Mouse (Mus musculus) forebrain, embryonic 10.5 days (tissue): Measurements from ENCODE around the gene BC005537. TPM values are rescaled to one million over a fixed set of nuclear protein-coding genes. Genes with fewer than 3 reads are reported as not detected.
A peak's percentile ranks its signal among the peaks of the same experiment; 100 is the strongest.

Source experiments
- DNase-seq: peaks from one replicate; pipeline ENCODE4 v3.0.0-alpha.2; 2017; ENCODE audit warnings: low spot score; ENCODE audit errors: extremely low spot score
- H3K27ac ChIP-seq: fragments of 300-500 bp; sonication (generic); 2 replicates; pipeline ENCODE4 v1.5.1; 2016; ENCODE audit warnings: mild to moderate bottlenecking
- H3K27me3 ChIP-seq: fragments of 300-500 bp; sonication (generic); 2 replicates; pipeline ENCODE4 v1.6.1; 2016; ENCODE audit warnings: mild to moderate bottlenecking; ENCODE audit not compliant: poor library complexity, severe bottlenecking
- H3K36me3 ChIP-seq: fragments of 300-500 bp; sonication (generic); replicated peaks from 2 replicates; pipeline ENCODE4 v1.6.1; 2016; ENCODE audit warnings: mild to moderate bottlenecking, moderate library complexity
- H3K4me1 ChIP-seq: fragments of 300-500 bp; sonication (generic); 2 replicates; pipeline ENCODE4 v1.6.1; 2016
- H3K4me3 ChIP-seq: fragments of 300-500 bp; sonication (generic); 2 replicates; pipeline ENCODE4 v1.5.1; 2016; ENCODE audit warnings: mild to moderate bottlenecking, moderate library complexity
- H3K9me3 ChIP-seq: fragments of 300-500 bp; sonication (generic); 2 replicates; pipeline ENCODE4 v1.6.1; 2016; ENCODE audit warnings: mild to moderate bottlenecking, moderate library complexity
- WGBS: fragments of 180-500 bp; shearing (Covaris S2); methylation state at CpG from one replicate; pipeline ENCODE4 v1.1.7; 2016; 5-methylcytosine and 5-hydroxymethylcytosine counted together
- polyA plus RNA-seq: library from polyadenylated mRNA; unstranded; fragments of >200 nt; fragmentation: Nextera tagmentation; extraction: Ambion mirVana; gene quantifications from 2 replicates; pipeline ENCODE4 v1.2.1, GENCODE M21; 2016

BC005537 gene
- polyA plus RNA-seq, 1 experiment from 2014 or later = 11.4 TPM

GRCm38 (mm10) chr13:24806079-24806478, 4.6 kb downstream of the BC005537 start:
- no peak for DNase-seq
- no peak overlapping the region for H3K27ac ChIP-seq
- no peaks in the 10 kb centered on the region for H3K27me3 ChIP-seq
- H3K36me3 ChIP-seq = peaks cover 70% of the 10 kb centered on the region
- peaks cover 29% of the 10 kb centered on the region for H3K4me1 ChIP-seq
- no peak overlapping the region for H3K4me3 ChIP-seq
- no peaks in the 10 kb centered on the region for H3K9me3 ChIP-seq

- H3K4me1 ChIP-seq = peaks cover 5% of the 10 kb centered on the region; the same call in 1 of the 2 replicates
- no peak for DNase-seq
- H3K27ac ChIP-seq = no peak overlapping the region
- 91% methylated on average over 2 of the region's 2 CpGs for WGBS
- H3K4me3 ChIP-seq = no peak overlapping the region
- H3K9me3 ChIP-seq = no peaks in the 10 kb centered on the region
- no peaks in the 10 kb centered on the region for H3K27me3 ChIP-seq
- peaks cover 97% of the 10 kb centered on the region for H3K36me3 ChIP-seq
Observed at GRCm38 (mm10) chr13:24812521-24812920, 11.1 kb downstream of the BC005537 start.

- H3K9me3 ChIP-seq = no peaks in the 10 kb centered on the region
- no peaks in the 10 kb centered on the region for H3K27me3 ChIP-seq
- H3K4me3 ChIP-seq = no peak overlapping the region
- no peak overlapping the region for H3K27ac ChIP-seq
- peaks cover 89% of the 10 kb centered on the region for H3K36me3 ChIP-seq
- DNase-seq = no peak
- WGBS = 79% methylated on average over 1 of the region's 1 CpGs
- H3K4me1 ChIP-seq = peaks cover 5% of the 10 kb centered on the region; the same call in 1 of the 2 replicates
Observed at GRCm38 (mm10) chr13:24814616-24815015, 13.2 kb downstream of the BC005537 start.

- peak; percentile 18 for DNase-seq
- peaks cover 75% of the 10 kb centered on the region for H3K36me3 ChIP-seq
- no peaks in the 10 kb centered on the region for H3K27me3 ChIP-seq
- no peaks in the 10 kb centered on the region for H3K9me3 ChIP-seq
- no peak overlapping the region for H3K27ac ChIP-seq
- H3K4me1 ChIP-seq = peaks cover 5% of the 10 kb centered on the region; the same call in 1 of the 2 replicates
- H3K4me3 ChIP-seq = no peak overlapping the region
- 71% methylated on average over 4 of the region's 4 CpGs for WGBS
Observed at GRCm38 (mm10) chr13:24816125-24817092, 15.0 kb downstream of the BC005537 start.

- H3K36me3 ChIP-seq = peaks cover 40% of the 10 kb centered on the region
- WGBS = 89% methylated on average over 1 of the region's 1 CpGs
- H3K27ac ChIP-seq = no peak overlapping the region
- H3K9me3 ChIP-seq = no peaks in the 10 kb centered on the region
- peaks cover 5% of the 10 kb centered on the region; the same call in 1 of the 2 replicates for H3K4me1 ChIP-seq
- no peaks in the 10 kb centered on the region for H3K27me3 ChIP-seq
- H3K4me3 ChIP-seq = no peak overlapping the region
- DNase-seq = no peak
Observed at GRCm38 (mm10) chr13:24819931-24820330, 18.5 kb downstream of the BC005537 start.

- WGBS = 87% methylated on average over 16 of the region's 16 CpGs
- Histone ChIP-seq H3K9me3 (no peaks in the 10 kb centered on the region), H3K4me3 (no peak overlapping the region), H3K27me3 (no peaks in the 10 kb centered on the region), H3K4me1 (no peaks in the 10 kb centered on the region), H3K36me3 (peaks cover 17% of the 10 kb centered on the region), H3K27ac (no peak overlapping the region)
- no peak for DNase-seq
Observed at GRCm38 (mm10) chr13:24822663-24823343, 21.3 kb downstream of the BC005537 start.

- H3K27me3 ChIP-seq = no peaks in the 10 kb centered on the region
Observed at GRCm38 (mm10) chr13:24824647-24825046, 23.2 kb downstream of the BC005537 start.

GRCm38 (mm10) chr13:24825587-24825986, 24.1 kb downstream of the BC005537 start:
- peaks cover 2% of the 10 kb centered on the region for H3K4me1 ChIP-seq
- no peaks in the 10 kb centered on the region for H3K27me3 ChIP-seq

More at GRCm38 (mm10) chr13:24824647-24825046, 23.2 kb downstream of the BC005537 start:
- no peak overlapping the region for H3K4me3 ChIP-seq
- 88% methylated on average over 4 of the region's 4 CpGs for WGBS
- no peak overlapping the region for H3K27ac ChIP-seq
- peaks cover 3% of the 10 kb centered on the region for H3K36me3 ChIP-seq
- no peak for DNase-seq
- H3K4me1 ChIP-seq = no peaks in the 10 kb centered on the region
- H3K9me3 ChIP-seq = no peaks in the 10 kb centered on the region

GRCm38 (mm10) chr13:24826116-24826515, 24.7 kb downstream of the BC005537 start:
- no peaks in the 10 kb centered on the region for H3K36me3 ChIP-seq
- H3K4me3 ChIP-seq = no peak overlapping the region
- no peaks in the 10 kb centered on the region for H3K9me3 ChIP-seq
- H3K4me1 ChIP-seq = peaks cover 5% of the 10 kb centered on the region
- DNase-seq = no peak
- 89% methylated on average over 7 of the region's 7 CpGs for whole genome bisulfite sequencing
- H3K27me3 ChIP-seq = no peaks in the 10 kb centered on the region
- no peak overlapping the region for H3K27ac ChIP-seq

More at GRCm38 (mm10) chr13:24825587-24825986, 24.1 kb downstream of the BC005537 start:
- 91% methylated on average over 4 of the region's 4 CpGs for WGBS
- no peak for DNase-seq
- Histone ChIP-seq H3K27ac (no peak overlapping the region), H3K4me3 (no peak overlapping the region), H3K9me3 (no peaks in the 10 kb centered on the region), H3K36me3 (no peaks in the 10 kb centered on the region)

GRCm38 (mm10) chr13:24830756-24831352, 29.4 kb downstream of the BC005537 start:
- Histone ChIP-seq H3K36me3 (peaks cover 15% of the 10 kb centered on the region), H3K27me3 (no peaks in the 10 kb centered on the region), H3K4me3 (peak overlapping the region; percentile 97), H3K27ac (peak overlapping the region; percentile 97), H3K4me1 (peaks cover 27% of the 10 kb centered on the region), H3K9me3 (no peaks in the 10 kb centered on the region)
- peak; percentile 19 for DNase-seq
- WGBS = 5% methylated on average over 20 of the region's 20 CpGs

- DNase-seq = peak; percentile 99
- under 1% methylated on average over 90 of the region's 90 CpGs for WGBS
- H3K9me3 ChIP-seq = no peaks in the 10 kb centered on the region
- H3K4me3 ChIP-seq = peak within 1 kb of the TSS; percentile 97
- peaks cover 27% of the 10 kb centered on the region for H3K4me1 ChIP-seq
- peaks cover 22% of the 10 kb centered on the region for H3K36me3 ChIP-seq
- H3K27me3 ChIP-seq = no peaks in the 10 kb centered on the region
- peak within 1 kb of the TSS; percentile 97 for H3K27ac ChIP-seq
Observed at GRCm38 (mm10) chr13:24831353-24832130, 30.1 kb downstream of the BC005537 start, which contains the start of the genes Acot13 and Tdp2. TSS of gene Acot13 (minus strand) at chr13:24831540. TSS of gene Tdp2 (plus strand) at chr13:24831679.
